Mouse (Mus musculus) kidney, embryonic 14.5 days (tissue): ENCODE data around the gene Timm44. TPM values are rescaled to one million over a fixed set of nuclear protein-coding genes. Genes with fewer than 3 reads are reported as not detected.

Experiments used
- ATAC-seq: fragments of 200-750 bp; cut with Nextera tagmentation; 2 replicates; pipeline ENCODE4 v1.8.0; 2017; ENCODE audit warnings: moderate number of reproducible peaks, mild to moderate bottlenecking, moderate TSS enrichment, moderate library complexity; ENCODE audit not compliant: low FRiP score, low TSS enrichment
- H3K27ac ChIP-seq: fragments of 300-500 bp; sonication (generic); 2 replicates; pipeline ENCODE4 v1.5.1; 2014; ENCODE audit warnings: low read depth, mild to moderate bottlenecking, low read length, moderate library complexity, mixed read lengths
- H3K27me3 ChIP-seq: fragments of 300-500 bp; sonication (generic); 2 replicates; pipeline ENCODE4 v1.6.1; 2014; ENCODE audit warnings: mild to moderate bottlenecking, low read length; ENCODE audit not compliant: control insufficient read depth, insufficient read depth
- H3K36me3 ChIP-seq: fragments of 300-500 bp; sonication (generic); 2 replicates; pipeline ENCODE4 v1.6.1; 2014; ENCODE audit warnings: low read length, mixed read lengths; ENCODE audit not compliant: control insufficient read depth, insufficient read depth
- H3K4me1 ChIP-seq: fragments of 300-500 bp; sonication (generic); 2 replicates; pipeline ENCODE4 v1.6.1; 2014; ENCODE audit warnings: low read length, mixed read lengths; ENCODE audit not compliant: control insufficient read depth, insufficient read depth
- H3K4me2 ChIP-seq: fragments of 300-500 bp; sonication (generic); replicated peaks from 2 replicates; pipeline ENCODE4 v1.6.1; 2014; ENCODE audit warnings: low read depth, mild to moderate bottlenecking, low read length
- H3K4me3 ChIP-seq: fragments of 300-500 bp; sonication (generic); 2 replicates; pipeline ENCODE4 v1.5.1; 2014; ENCODE audit warnings: mild to moderate bottlenecking, low read length
- H3K9ac ChIP-seq: fragments of 300-500 bp; sonication (generic); 2 replicates; pipeline ENCODE4 v1.6.1; 2014; ENCODE audit warnings: low read depth, mild to moderate bottlenecking, low read length, moderate library complexity
- H3K9me3 ChIP-seq: fragments of 300-500 bp; sonication (generic); 2 replicates; pipeline ENCODE4 v1.6.1; 2016; ENCODE audit warnings: low read length; ENCODE audit not compliant: control insufficient read depth
- WGBS: fragments of 180-500 bp; shearing (Covaris S2); extraction: QIAGEN DNeasy Blood & Tissue Kit; methylation state at CpG from one replicate; pipeline ENCODE4 v1.1.7; 2014; 5-methylcytosine and 5-hydroxymethylcytosine counted together
- polyA plus RNA-seq: library from polyadenylated mRNA; unstranded; fragments of >200 nt; fragmentation: Nextera tagmentation; extraction: Ambion mirVana; gene quantifications from 2 replicates; pipeline ENCODE4 v1.2.1, GENCODE M21; 2014

The Timm44 gene
- polyA plus RNA-seq, 1 experiment from 2014 or later: 81.2 TPM

- no peak overlapping the region for H3K27ac ChIP-seq
Observed at GRCm38 (mm10) chr8:4216296-4216695, 59.4 kb downstream of the Timm44 start.

GRCm38 (mm10) chr8:4214006-4214980 is 61.4 kb downstream of the Timm44 start:
- H3K9me3 ChIP-seq: no peaks in the 10 kb centered on the region

More at GRCm38 (mm10) chr8:4216296-4216695, 59.4 kb downstream of the Timm44 start:
- peak overlapping the region; percentile 55 for H3K4me3 ChIP-seq
- peaks cover 7% of the 10 kb centered on the region; the same call in 1 of the 2 replicates for H3K4me1 ChIP-seq
- H3K9me3 ChIP-seq: no peaks in the 10 kb centered on the region
- peak overlapping the region; percentile 89 for H3K4me2 ChIP-seq
- H3K36me3 ChIP-seq: no peaks in the 10 kb centered on the region
- peak overlapping the region; percentile 69; the same call in 1 of the 2 replicates for H3K9ac ChIP-seq
- H3K27me3 ChIP-seq: peaks cover 37% of the 10 kb centered on the region
- no peak for ATAC-seq
- 5% methylated on average over 18 of the region's 18 CpGs for WGBS

DNA sequence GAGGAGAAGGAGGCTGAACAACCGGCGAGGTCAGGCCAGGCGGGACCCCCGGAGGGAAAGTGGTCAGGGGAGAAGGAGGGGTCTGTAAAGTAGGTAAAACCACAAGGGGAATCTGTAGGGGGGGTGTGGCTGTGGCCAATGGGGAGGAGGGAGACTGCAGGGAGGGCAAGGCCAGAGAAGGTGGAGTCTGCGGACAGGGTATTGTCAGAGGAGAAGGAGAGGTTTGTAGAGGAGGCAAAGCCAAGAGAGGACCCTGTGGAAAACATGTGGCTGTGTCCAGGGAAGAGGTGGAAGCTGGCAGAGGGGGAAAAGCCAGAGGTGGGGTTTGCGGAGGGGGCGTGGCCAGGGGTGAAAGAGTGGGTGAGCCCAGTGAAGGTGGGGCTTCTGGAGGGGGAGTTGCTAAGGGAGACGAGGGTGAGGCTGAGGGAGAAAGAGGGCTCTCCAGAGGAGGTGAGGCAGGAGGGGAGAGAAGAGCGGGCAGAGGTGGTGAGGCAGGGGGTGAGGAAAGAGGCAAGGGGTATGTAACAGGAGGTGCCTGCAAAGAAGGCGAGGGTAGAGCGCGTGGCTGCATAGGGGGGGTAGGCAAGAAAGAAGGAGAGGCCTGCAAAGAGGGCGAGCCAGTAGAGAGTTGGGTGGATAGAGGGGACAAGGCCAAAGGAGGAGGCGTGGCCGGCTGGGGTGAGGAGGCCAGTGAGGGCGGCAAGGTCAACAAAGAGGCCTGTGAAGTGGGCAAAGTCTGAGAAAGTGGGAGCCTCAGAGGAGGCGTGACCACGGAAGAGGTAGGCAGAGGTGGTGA is 62.3 kb downstream of the Timm44 start:
- Histone ChIP-seq H3K9ac (peak overlapping the region; percentile 19; the same call in 1 of the 2 replicates), H3K4me3 (peak overlapping the region; percentile 34), H3K9me3 (no peaks in the 10 kb centered on the region), H3K4me1 (peaks cover 7% of the 10 kb centered on the region; the same call in 1 of the 2 replicates), H3K27ac (no peak overlapping the region), H3K36me3 (no peaks in the 10 kb centered on the region), H3K4me2 (peak overlapping the region; percentile 53), H3K27me3 (peaks cover 37% of the 10 kb centered on the region)
- ATAC-seq: peak; percentile 33
- 4% methylated on average over 18 of the region's 18 CpGs for WGBS

More at GRCm38 (mm10) chr8:4214006-4214980, 61.4 kb downstream of the Timm44 start:
- 12% methylated on average over 33 of the region's 33 CpGs for WGBS
- peak; percentile 48 for ATAC-seq
- Histone ChIP-seq H3K9ac (no peak overlapping the region), H3K27ac (no peak overlapping the region), H3K27me3 (peaks cover 37% of the 10 kb centered on the region), H3K4me3 (peak overlapping the region; percentile 34), H3K36me3 (no peaks in the 10 kb centered on the region), H3K4me2 (peak overlapping the region; percentile 53), H3K4me1 (peaks cover 7% of the 10 kb centered on the region; the same call in 1 of the 2 replicates)

DNA sequence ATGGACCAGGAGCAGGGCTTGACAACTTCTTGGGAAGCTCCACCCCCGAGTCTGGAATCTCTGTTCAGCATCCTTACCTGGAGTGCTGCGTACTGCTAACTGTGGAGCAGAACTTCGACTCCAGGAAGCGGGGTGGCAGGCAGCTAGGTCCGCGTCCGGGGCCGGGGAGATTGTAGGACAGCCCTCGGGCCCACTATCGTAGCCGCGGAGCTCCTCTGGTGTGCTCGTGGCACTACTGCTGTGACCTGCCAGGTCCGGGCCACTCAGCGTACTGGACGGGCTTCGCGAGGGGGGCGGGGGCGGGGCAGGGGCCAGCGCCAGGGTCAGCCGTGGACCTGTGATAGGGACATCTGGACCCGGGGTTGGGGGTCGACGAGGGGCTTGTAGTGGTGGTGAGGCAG is 62.9 kb downstream of the Timm44 start:
- no peaks in the 10 kb centered on the region for H3K36me3 ChIP-seq
- no peaks in the 10 kb centered on the region for H3K9me3 ChIP-seq
- peaks cover 32% of the 10 kb centered on the region for H3K27me3 ChIP-seq
- H3K4me2 ChIP-seq: peak overlapping the region; percentile 53
- H3K4me1 ChIP-seq: peaks cover 7% of the 10 kb centered on the region; the same call in 1 of the 2 replicates
- peak overlapping the region; percentile 19 for H3K9ac ChIP-seq
- no peak overlapping the region for H3K27ac ChIP-seq
- WGBS: under 1% methylated on average over 25 of the region's 25 CpGs
- peak overlapping the region; percentile 34 for H3K4me3 ChIP-seq
- ATAC-seq: peak; percentile 11

- Histone ChIP-seq H3K27me3 (peaks cover 25% of the 10 kb centered on the region), H3K4me1 (peaks cover 13% of the 10 kb centered on the region; the same call in 1 of the 2 replicates), H3K4me3 (no peak overlapping the region), H3K4me2 (no peak overlapping the region), H3K27ac (no peak overlapping the region), H3K36me3 (no peaks in the 10 kb centered on the region), H3K9ac (no peak overlapping the region), H3K9me3 (no peaks in the 10 kb centered on the region)
- 86% methylated on average over 6 of the region's 6 CpGs for WGBS
- no peak for ATAC-seq
Observed at GRCm38 (mm10) chr8:4211097-4211496, 64.6 kb downstream of the Timm44 start.

Other genes starting within 250 kb of the Timm44 start
- gene Cd209f, start 170.1 kb downstream of the Timm44 start, polyA plus RNA-seq: not detected in 2 replicates
- not detected in 2 replicates for gene Cd209g, start 141.8 kb downstream of the Timm44 start, polyA plus RNA-seq
- 12.8 and 18.3 TPM in 2 replicates for gene Evi5l, start 109.3 kb downstream of the Timm44 start, polyA plus RNA-seq
- 3.8 and 7.1 TPM in 2 replicates for gene Prr36, start 58.5 kb downstream of the Timm44 start, polyA plus RNA-seq
- 0.41 and 0.43 TPM in 2 replicates for gene Lrrc8e, start 49.1 kb downstream of the Timm44 start, polyA plus RNA-seq
- 22.6 and 24.3 TPM in 2 replicates for gene Map2k7, start 37.2 kb downstream of the Timm44 start, polyA plus RNA-seq
- gene Gm49320, start 37.0 kb downstream of the Timm44 start, polyA plus RNA-seq: 0.86 and 2.2 TPM in 2 replicates
- gene Tgfbr3l, start 27.7 kb downstream of the Timm44 start, polyA plus RNA-seq: 4.7 and 5.9 TPM in 2 replicates
- gene Snapc2, start 22.8 kb downstream of the Timm44 start, polyA plus RNA-seq: 61.9 and 63.6 TPM in 2 replicates
- 86.1 and 93.1 TPM in 2 replicates for gene Ctxn1, start 16.6 kb downstream of the Timm44 start, polyA plus RNA-seq
- 14.7 and 17.2 TPM in 2 replicates for gene Ccl25, start 49.3 kb upstream of the Timm44 start, polyA plus RNA-seq
- gene Elavl1, start 49.5 kb upstream of the Timm44 start, polyA plus RNA-seq: 201 and 312 TPM in 2 replicates
- 14.2 and 18.1 TPM in 2 replicates for gene Cers4, start 217.1 kb upstream of the Timm44 start, polyA plus RNA-seq